ENCODE assay signal across 28 mouse cellular contexts in the genomic region with DNA sequence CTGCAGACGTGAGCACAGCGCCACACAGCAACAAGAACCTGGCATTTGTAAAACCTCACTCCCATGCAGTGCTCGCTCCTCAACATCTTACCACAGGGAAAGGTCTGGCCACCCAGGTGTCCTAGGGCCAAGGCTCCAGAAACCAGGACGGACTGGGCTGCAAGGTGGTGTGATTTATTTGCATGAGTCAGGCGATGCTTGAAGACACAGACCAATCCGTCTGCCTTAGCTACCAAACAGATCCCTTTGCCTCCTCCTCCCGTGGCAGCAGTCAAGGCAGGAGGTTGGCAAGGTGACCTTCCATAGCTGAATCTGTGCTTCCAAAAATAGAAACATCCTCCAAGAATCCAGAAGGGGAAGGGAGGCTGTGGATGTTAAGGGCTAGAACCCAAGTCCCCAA.
DNase-seq lines count a peak whose midpoint lies in the region; ATAC-seq and TF ChIP-seq lines count a peak whose summit lies in the region.
"Had no signal": no experiment of that assay in that cellular context is flagged by ENCODE, and none has a peak within 500 bp of the region (broad histone marks: within the 10 kb centered on the region; RNA-seq: fewer than 3 reads in every experiment).

No protein-coding gene starts in this region.

- H3K4me3 ChIP-seq in hindbrain, embryonic 16.5 days (ENCODE audit: low read length): no peak overlapping the region
- no peak overlapping the region for H3K4me3 ChIP-seq in hindbrain, embryonic 12.5 days
- no peak overlapping the region for H3K4me3 ChIP-seq in cerebellum, adult 2 months (replicated peaks; ENCODE audit: insufficient read depth, low read depth, low read length)
- no peak overlapping the region for H3K4me3 ChIP-seq in forebrain, embryonic 14.5 days (ENCODE audit: low read depth, low read length)
- H3K4me3 ChIP-seq: embryonic facial prominence, embryonic 10.5 days; embryonic facial prominence, embryonic 15.5 days; forebrain, embryonic 12.5 days; heart, embryonic 10.5 days; heart, embryonic 15.5 days; hindbrain, embryonic 13.5 days; intestine, embryonic 15.5 days; limb, embryonic 12.5 days; liver, embryonic 15.5 days; neural tube, embryonic 12.5 days had no signal

- H3K36me3 ChIP-seq in hindbrain, embryonic 16.5 days (ENCODE audit: control insufficient read depth, insufficient read depth, low read length): no peaks in the 10 kb centered on the region
- no peaks in the 10 kb centered on the region for H3K36me3 ChIP-seq in hindbrain, embryonic 12.5 days
- H3K36me3 ChIP-seq in forebrain, embryonic 14.5 days (ENCODE audit: control insufficient read depth, insufficient read depth, low read length): no peaks in the 10 kb centered on the region
- H3K36me3 ChIP-seq: embryonic facial prominence, embryonic 10.5 days; embryonic facial prominence, embryonic 15.5 days; forebrain, embryonic 12.5 days; G1E; heart, embryonic 10.5 days; heart, embryonic 15.5 days; hindbrain, embryonic 13.5 days; intestine, embryonic 15.5 days; limb, embryonic 12.5 days; liver, embryonic 15.5 days; neural tube, embryonic 12.5 days had no signal

- ATAC-seq in hindbrain, embryonic 16.5 days: peak; percentile 18; the same call in 1 of the 2 replicates
- ATAC-seq in hindbrain, embryonic 12.5 days (ENCODE audit: low FRiP score): no peak
- no peak for ATAC-seq in forebrain, embryonic 14.5 days
- ATAC-seq: intestine, embryonic 15.5 days had no signal

- 76% methylated on average over 7 of the region's 7 CpGs for whole genome bisulfite sequencing in hindbrain, embryonic 16.5 days
- WGBS in hindbrain, embryonic 12.5 days: 86% methylated on average over 7 of the region's 7 CpGs
- 20% methylated on average over 7 of the region's 7 CpGs for WGBS in cerebellum, adult 2 months
- WGBS in forebrain, embryonic 14.5 days: 86% methylated on average over 7 of the region's 7 CpGs

- no peak overlapping the region for H3K27ac ChIP-seq in hindbrain, embryonic 16.5 days (ENCODE audit: low read depth, low read length)
- no peak overlapping the region for H3K27ac ChIP-seq in hindbrain, embryonic 12.5 days
- peak overlapping the region; percentile 0; the same call in 1 of the 2 replicates for H3K27ac ChIP-seq in cerebellum, adult 2 months (ENCODE audit: insufficient read depth, low read length)
- H3K27ac ChIP-seq in forebrain, embryonic 14.5 days (ENCODE audit: low read depth, low read length): no peak overlapping the region
- H3K27ac ChIP-seq: embryonic facial prominence, embryonic 10.5 days; embryonic facial prominence, embryonic 15.5 days; forebrain, embryonic 12.5 days; heart, embryonic 10.5 days; heart, embryonic 15.5 days; hindbrain, embryonic 13.5 days; intestine, embryonic 15.5 days; kidney, postnatal 0 days; limb, embryonic 12.5 days; liver, embryonic 15.5 days; neural tube, embryonic 12.5 days had no signal

- no peaks in the 10 kb centered on the region for H3K27me3 ChIP-seq in hindbrain, embryonic 16.5 days (replicated peaks; ENCODE audit: control insufficient read depth, insufficient read depth, low read length)
- H3K27me3 ChIP-seq in hindbrain, embryonic 12.5 days: no peaks in the 10 kb centered on the region
- no peaks in the 10 kb centered on the region for H3K27me3 ChIP-seq in cerebellum, adult 2 months (ENCODE audit: control insufficient read depth, insufficient read depth, low read length)
- no peaks in the 10 kb centered on the region for H3K27me3 ChIP-seq in forebrain, embryonic 14.5 days (replicated peaks; ENCODE audit: control insufficient read depth, insufficient read depth, low read length)
- H3K27me3 ChIP-seq: embryonic facial prominence, embryonic 15.5 days; forebrain, embryonic 12.5 days; heart, embryonic 15.5 days; hindbrain, embryonic 13.5 days; intestine, embryonic 15.5 days; limb, embryonic 12.5 days; liver, embryonic 15.5 days; neural tube, embryonic 12.5 days had no signal

- peak; percentile 75 for DNase-seq in R1 (ENCODE audit: low read depth, low spot score)
- DNase-seq in cerebellum, adult 2 months: peak; percentile 50 to 72
- DNase-seq in cerebellum, postnatal 25 days: peak; percentile 58 to 62
- DNase-seq in neural tube, embryonic 10.5 days (ENCODE audit: extremely low spot score, low spot score): no peak
- DNase-seq in forebrain, embryonic 14.5 days (ENCODE audit: low spot score): no peak
- DNase-seq: adrenal gland, postnatal 14 days; B cell, adult 2 months; gastrocnemius, postnatal 10 days; kidney, adult 8-10 months; lung, embryonic 14.5 days; lung, postnatal 14 days; right cerebral cortex, adult 18-20 months; thymus, adult 2 months; thymus, postnatal 36 days had no signal

- H3K4me2 ChIP-seq in hindbrain, embryonic 16.5 days (ENCODE audit: low read length): no peak overlapping the region
- H3K4me2 ChIP-seq in hindbrain, embryonic 12.5 days (replicated peaks): no peak overlapping the region
- no peak overlapping the region for H3K4me2 ChIP-seq in forebrain, embryonic 14.5 days (ENCODE audit: low read length)
- H3K4me2 ChIP-seq: embryonic facial prominence, embryonic 15.5 days; forebrain, embryonic 12.5 days; heart, embryonic 15.5 days; hindbrain, embryonic 13.5 days; intestine, embryonic 15.5 days; limb, embryonic 12.5 days; liver, embryonic 15.5 days; lung, embryonic 14.5 days; neural tube, embryonic 12.5 days had no signal

- TF ChIP-seq POLR2A in cerebellum, adult 2 months (IDR thresholded peaks at IDR 0.05; ENCODE audit: borderline replicate concordance, insufficient read depth, low read length): no peak

- H3K4me1 ChIP-seq in hindbrain, embryonic 16.5 days (ENCODE audit: control insufficient read depth, insufficient read depth, low read depth, low read length): peaks cover 6% of the 10 kb centered on the region
- 0 out of 2 replicates have a peak, but pooled peaks cover 4% of the 10 kb centered on the region for H3K4me1 ChIP-seq in hindbrain, embryonic 12.5 days
- H3K4me1 ChIP-seq in cerebellum, adult 2 months (ENCODE audit: control insufficient read depth, insufficient read depth, low read length): peaks cover 11% of the 10 kb centered on the region
- no peaks in the 10 kb centered on the region for H3K4me1 ChIP-seq in forebrain, embryonic 14.5 days (ENCODE audit: control insufficient read depth, insufficient read depth, low read length)
- H3K4me1 ChIP-seq: embryonic facial prominence, embryonic 10.5 days; heart, embryonic 15.5 days; intestine, embryonic 15.5 days; limb, embryonic 12.5 days; liver, embryonic 15.5 days; neural tube, embryonic 12.5 days had no signal

- no peak overlapping the region for H3K9ac ChIP-seq in hindbrain, embryonic 16.5 days (ENCODE audit: low read depth, low read length)
- H3K9ac ChIP-seq in hindbrain, embryonic 12.5 days: no peak overlapping the region
- H3K9ac ChIP-seq in forebrain, embryonic 14.5 days (ENCODE audit: low read length): no peak overlapping the region
- H3K9ac ChIP-seq: embryonic facial prominence, embryonic 15.5 days; forebrain, embryonic 12.5 days; heart, embryonic 15.5 days; hindbrain, embryonic 13.5 days; intestine, embryonic 15.5 days; limb, embryonic 12.5 days; liver, embryonic 15.5 days; lung, embryonic 14.5 days; neural tube, embryonic 12.5 days had no signal

- TF ChIP-seq CTCF in cerebellum, adult 2 months (IDR thresholded peaks at IDR 0.05; ENCODE audit: borderline replicate concordance, insufficient read depth, low read depth, low read length): no peak; the same call in 1 of the 2 replicates

- no peaks in the 10 kb centered on the region for H3K9me3 ChIP-seq in hindbrain, embryonic 16.5 days (ENCODE audit: control insufficient read depth, low read length)
- no peaks in the 10 kb centered on the region for H3K9me3 ChIP-seq in hindbrain, embryonic 12.5 days (replicated peaks)
- no peaks in the 10 kb centered on the region for H3K9me3 ChIP-seq in forebrain, embryonic 14.5 days (replicated peaks; ENCODE audit: control insufficient read depth, low read length)
- H3K9me3 ChIP-seq: embryonic facial prominence, embryonic 10.5 days; embryonic facial prominence, embryonic 15.5 days; forebrain, embryonic 12.5 days; heart, embryonic 10.5 days; heart, embryonic 15.5 days; hindbrain, embryonic 13.5 days; intestine, embryonic 15.5 days; limb, embryonic 12.5 days; liver, embryonic 15.5 days; neural tube, embryonic 12.5 days had no signal

Comparison
In these comparisons a context has a peak if more than half of its experiments do, and no peak if none do; other contexts are left out.
1. DNase-seq: peak in R1 (single experiment), cerebellum, adult 2 months (2 of 2) and cerebellum, postnatal 25 days (2 of 2); none in neural tube, embryonic 10.5 days (single experiment) and forebrain, embryonic 14.5 days (single experiment).